In the genomic region with DNA sequence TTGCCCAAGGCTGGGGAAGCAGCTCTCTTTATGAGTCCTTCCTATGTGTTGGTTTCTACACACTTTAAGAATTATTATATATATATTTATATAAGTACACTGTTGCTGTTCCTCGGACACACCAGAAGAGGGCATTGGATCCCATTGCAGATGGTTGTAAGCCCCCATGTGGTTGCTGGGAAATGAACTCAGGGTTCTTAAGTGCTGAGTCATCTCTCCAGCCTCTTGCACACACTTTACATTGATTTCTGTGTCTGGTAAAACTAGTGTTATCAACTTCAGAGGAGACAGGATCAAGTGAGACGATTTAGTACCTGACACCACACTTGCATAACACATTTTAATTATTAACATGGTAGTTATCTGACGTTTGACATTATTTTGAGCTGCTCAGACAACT, we compare ENCODE assay signal across 2 mouse cellular contexts.
TF ChIP-seq lines count a peak whose summit lies in the region.

No protein-coding gene starts in this region.

TF ChIP-seq in CH12.LX, 34 proteins besides CTCF, POLR2A, EP300 and RAD21:
- TF ChIP-seq MAZ (IDR thresholded peaks at IDR 0.05; ENCODE audit: low read depth, low read length) (no peak), ELF1 (IDR thresholded peaks at IDR 0.05; ENCODE audit: low read depth, low read length) (no peak), IRF4 (IDR thresholded peaks at IDR 0.05; ENCODE audit: low read depth, low read length) (no peak), ETS1 (conservative IDR thresholded peaks at IDR 0.05; ENCODE audit: low read depth, low read length) (no peak), JUN (IDR thresholded peaks at IDR 0.05; ENCODE audit: insufficient read depth, low read depth, low read length) (no peak), HCFC1 (IDR thresholded peaks at IDR 0.05; ENCODE audit: low read depth, low read length) (no peak), CHD1 (IDR thresholded peaks at IDR 0.05; ENCODE audit: low read depth, low read length) (no peak), TBP (conservative IDR thresholded peaks at IDR 0.05; ENCODE audit: low read depth, low read length) (no peak), USF2 (conservative IDR thresholded peaks at IDR 0.05; ENCODE audit: low read depth, low read length) (no peak), MAX (IDR thresholded peaks at IDR 0.05; ENCODE audit: low read length) (no peak), MEF2A (IDR thresholded peaks at IDR 0.05; ENCODE audit: borderline replicate concordance, low read depth, low read length) (no peak), E2F4 (IDR thresholded peaks at IDR 0.05; ENCODE audit: insufficient replicate concordance, low read depth, low read length) (no peak), UBTF (IDR thresholded peaks at IDR 0.05; ENCODE audit: low read depth, low read length) (no peak), NRF1 (IDR thresholded peaks at IDR 0.05; ENCODE audit: low read depth, low read length) (no peak), SIN3A (IDR thresholded peaks at IDR 0.05; ENCODE audit: low read length) (no peak), SMC3 (IDR thresholded peaks at IDR 0.05; ENCODE audit: low read depth, low read length) (peak; percentile 48; the same call in 1 of the 2 replicates), ZKSCAN1 (IDR thresholded peaks at IDR 0.05; ENCODE audit: borderline replicate concordance, low read depth, low read length) (no peak), MYC (IDR thresholded peaks at IDR 0.05; ENCODE audit: low read depth, low read length) (0 out of 2 replicates have a peak, but pooled peaks have one; percentile 54), ZMIZ1 (IDR thresholded peaks at IDR 0.05; ENCODE audit: low read depth, low read length) (no peak), ZC3H11A (IDR thresholded peaks at IDR 0.05; ENCODE audit: low read depth, low read length) (no peak), USF1 (IDR thresholded peaks at IDR 0.05; ENCODE audit: low read depth, low read length) (no peak), TCF12 (IDR thresholded peaks at IDR 0.05; ENCODE audit: low read depth, low read length) (no peak; the same call in 1 of the 2 replicates), ZNF384 (IDR thresholded peaks at IDR 0.05; ENCODE audit: low read depth, low read length) (no peak), PAX5 (IDR thresholded peaks at IDR 0.05; ENCODE audit: low read length) (no peak), KAT2A (IDR thresholded peaks at IDR 0.05; ENCODE audit: insufficient replicate concordance, low read length) (no peak), NELFE (IDR thresholded peaks at IDR 0.05; ENCODE audit: low read depth, low read length) (no peak), GABPA (IDR thresholded peaks at IDR 0.05; ENCODE audit: insufficient replicate concordance, low read depth, low read length) (no peak), MXI1 (IDR thresholded peaks at IDR 0.05; ENCODE audit: low read depth, low read length) (no peak), CHD2 (IDR thresholded peaks at IDR 0.05; ENCODE audit: low read length) (no peak), MAFK (IDR thresholded peaks at IDR 0.05; ENCODE audit: insufficient replicate concordance, low read length) (peak; percentile 94), POLR2AphosphoS2 (IDR thresholded peaks at IDR 0.05; ENCODE audit: low read depth, low read length) (no peak), JUND (conservative IDR thresholded peaks at IDR 0.05; ENCODE audit: low read depth, low read length) (0 out of 2 replicates have a peak, but pooled peaks have one; percentile 36), BHLHE40 (IDR thresholded peaks at IDR 0.05; ENCODE audit: low read depth, low read length) (no peak), RCOR1 (conservative IDR thresholded peaks at IDR 0.05; ENCODE audit: low read depth, low read length) (no peak)

TF ChIP-seq in MEL, 35 proteins besides CTCF, POLR2A, EP300 and RAD21:
- TF ChIP-seq MYC (IDR thresholded peaks at IDR 0.05; ENCODE audit: low read depth, low read length) = 0 out of 2 replicates have a peak, but pooled peaks have one; percentile 26
- TF ChIP-seq MAX (IDR thresholded peaks at IDR 0.05; ENCODE audit: low read length) = no peak
TF ChIP-seq in MEL: peak in this region for 1.
